Mouse (Mus musculus): ENCODE results near the gene Prx. TPM values are rescaled to one million over a fixed set of nuclear protein-coding genes. Genes with fewer than 3 reads are reported as not detected.

Prx gene
- polyA plus RNA-seq, 1 experiment: 1.7 TPM

DNA sequence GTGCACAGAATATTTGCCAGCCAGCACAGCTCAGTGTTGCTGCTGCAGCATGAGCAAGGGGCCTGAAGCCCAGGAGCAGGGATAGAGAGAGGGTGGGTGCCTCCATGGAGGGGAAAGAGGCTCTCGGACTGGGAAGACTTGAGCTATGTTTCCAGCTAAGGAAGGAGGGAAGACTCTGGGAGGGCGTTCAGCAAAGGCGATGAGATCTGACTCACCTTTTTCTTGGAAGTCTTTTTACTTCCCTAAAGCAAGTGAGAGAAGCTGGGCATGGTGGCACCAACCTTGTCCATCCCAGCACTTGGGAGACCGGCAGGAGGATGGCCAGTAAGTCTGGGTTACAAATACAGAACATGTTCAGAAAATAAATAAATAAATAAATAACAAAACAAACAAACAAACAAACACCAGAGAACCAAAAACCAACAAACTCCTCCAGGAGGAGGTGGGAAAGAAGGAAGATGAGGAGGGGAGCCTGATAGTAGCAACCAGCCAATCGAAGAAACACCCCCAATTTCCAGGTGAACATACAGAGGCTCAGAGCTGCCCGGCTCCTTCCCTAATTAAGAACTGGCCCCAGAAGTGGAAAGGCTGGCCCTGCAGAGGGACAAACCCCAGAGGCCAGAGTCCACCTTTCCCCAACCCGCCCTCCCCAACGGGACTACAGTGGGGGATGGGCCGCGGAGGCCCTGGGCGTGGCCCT is 18.0 kb upstream of the Prx start:
- peaks cover 44% of the 10 kb centered on the region for H3K36me3 ChIP-seq (replicated peaks; ENCODE audit: low read length)
- H3K9me3 ChIP-seq: no peaks in the 10 kb centered on the region
- TF ChIP-seq FLI1 (IDR thresholded peaks at IDR 0.05; ENCODE audit: low read length): no peak
- TF ChIP-seq GATA1 (IDR thresholded peaks at IDR 0.05; ENCODE audit: borderline replicate concordance, low read length): no peak
- peak overlapping the region; percentile 90 for H3K4me3 ChIP-seq (replicated peaks)
- H3K27me3 ChIP-seq (replicated peaks): no peaks in the 10 kb centered on the region
- H3K4me1 ChIP-seq: peaks cover 92% of the 10 kb centered on the region

DNA sequence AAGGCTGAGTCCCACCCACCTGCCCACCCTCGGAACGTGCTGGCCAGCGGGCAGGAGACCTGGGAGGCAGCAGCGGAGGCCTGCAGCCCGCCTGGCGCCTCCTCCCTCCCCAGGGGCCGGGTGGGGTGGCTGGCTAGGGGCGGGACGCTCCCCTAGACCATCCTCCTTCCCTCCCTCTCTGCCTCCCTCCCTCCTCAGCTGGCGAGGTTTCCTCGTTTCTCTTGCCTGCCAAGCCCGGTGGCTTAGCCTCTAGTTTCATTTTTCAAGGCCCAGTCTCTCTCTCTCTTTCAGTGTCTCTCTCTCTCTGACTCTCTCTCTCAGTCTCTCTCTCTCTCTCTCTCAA is 17.5 kb upstream of the Prx start:
- peak overlapping the region; percentile 90 for H3K4me3 ChIP-seq (replicated peaks)
- no peaks in the 10 kb centered on the region for H3K9me3 ChIP-seq
- TF ChIP-seq GATA1 (IDR thresholded peaks at IDR 0.05; ENCODE audit: borderline replicate concordance, low read length) (no peak), FLI1 (IDR thresholded peaks at IDR 0.05; ENCODE audit: low read length) (no peak)
- H3K4me1 ChIP-seq: peaks cover 87% of the 10 kb centered on the region
- no peaks in the 10 kb centered on the region for H3K27me3 ChIP-seq (replicated peaks)
- H3K36me3 ChIP-seq (replicated peaks; ENCODE audit: low read length): peaks cover 39% of the 10 kb centered on the region

GRCm38 (mm10) chr7:27483860-27484259 is 15.3 kb upstream of the Prx start:
- no peak for TF ChIP-seq FLI1 (IDR thresholded peaks at IDR 0.05; ENCODE audit: low read length)
- TF ChIP-seq GATA1 (IDR thresholded peaks at IDR 0.05; ENCODE audit: borderline replicate concordance, low read length): no peak
- Histone ChIP-seq H3K4me1 (peaks cover 76% of the 10 kb centered on the region), H3K9me3 (no peaks in the 10 kb centered on the region), H3K36me3 (replicated peaks; ENCODE audit: low read length) (peaks cover 23% of the 10 kb centered on the region), H3K4me3 (replicated peaks) (peak overlapping the region; percentile 47), H3K27me3 (replicated peaks) (no peaks in the 10 kb centered on the region)

- Histone ChIP-seq H3K9me3 (no peaks in the 10 kb centered on the region), H3K4me3 (replicated peaks) (peak overlapping the region; percentile 95), H3K27me3 (replicated peaks) (no peaks in the 10 kb centered on the region), H3K36me3 (replicated peaks; ENCODE audit: low read length) (peaks cover 22% of the 10 kb centered on the region), H3K4me1 (peaks cover 70% of the 10 kb centered on the region)
- no peak for TF ChIP-seq FLI1 (IDR thresholded peaks at IDR 0.05; ENCODE audit: low read length)
- no peak for TF ChIP-seq GATA1 (IDR thresholded peaks at IDR 0.05; ENCODE audit: borderline replicate concordance, low read length)
These were observed 12.9 kb upstream of the Prx start for GRCm38 (mm10) chr7:27486102-27486769.

GRCm38 (mm10) chr7:27486770-27487697 is 12.1 kb upstream of the Prx start, which contains the start of gene Sertad1:
Gene Sertad1 (plus strand): TSS chr7:27486910.
- no peaks in the 10 kb centered on the region for H3K9me3 ChIP-seq
- peaks cover 22% of the 10 kb centered on the region for H3K36me3 ChIP-seq (replicated peaks; ENCODE audit: low read length)
- H3K27me3 ChIP-seq (replicated peaks): no peaks in the 10 kb centered on the region
- TF ChIP-seq FLI1 (IDR thresholded peaks at IDR 0.05; ENCODE audit: low read length): no peak
- TF ChIP-seq GATA1 (IDR thresholded peaks at IDR 0.05; ENCODE audit: borderline replicate concordance, low read length): no peak
- peaks cover 73% of the 10 kb centered on the region for H3K4me1 ChIP-seq
- H3K4me3 ChIP-seq (replicated peaks): peak within 1 kb of the TSS; percentile 95

GRCm38 (mm10) chr7:27487740-27488268 is 11.3 kb upstream of the Prx start:
- H3K36me3 ChIP-seq (replicated peaks; ENCODE audit: low read length): peaks cover 22% of the 10 kb centered on the region
- H3K9me3 ChIP-seq: no peaks in the 10 kb centered on the region
- H3K4me3 ChIP-seq (replicated peaks): peak overlapping the region; percentile 95
- peaks cover 73% of the 10 kb centered on the region for H3K4me1 ChIP-seq
- TF ChIP-seq FLI1 (IDR thresholded peaks at IDR 0.05; ENCODE audit: low read length) (no peak), GATA1 (IDR thresholded peaks at IDR 0.05; ENCODE audit: borderline replicate concordance, low read length) (no peak)
- H3K27me3 ChIP-seq (replicated peaks): no peaks in the 10 kb centered on the region

- TF ChIP-seq FLI1 (IDR thresholded peaks at IDR 0.05; ENCODE audit: low read length) (no peak), GATA1 (IDR thresholded peaks at IDR 0.05; ENCODE audit: borderline replicate concordance, low read length) (no peak)
- no peaks in the 10 kb centered on the region for H3K27me3 ChIP-seq (replicated peaks)
- peaks cover 70% of the 10 kb centered on the region for H3K4me1 ChIP-seq
- peak overlapping the region; percentile 95 for H3K4me3 ChIP-seq (replicated peaks)
- H3K36me3 ChIP-seq (replicated peaks; ENCODE audit: low read length): peaks cover 22% of the 10 kb centered on the region
- no peaks in the 10 kb centered on the region for H3K9me3 ChIP-seq
These were observed 9.8 kb upstream of the Prx start for GRCm38 (mm10) chr7:27489270-27489869.

- Histone ChIP-seq H3K9me3 (no peaks in the 10 kb centered on the region), H3K36me3 (replicated peaks; ENCODE audit: low read length) (peaks cover 22% of the 10 kb centered on the region), H3K4me3 (replicated peaks) (peak overlapping the region; percentile 95), H3K4me1 (peaks cover 65% of the 10 kb centered on the region), H3K27me3 (replicated peaks) (no peaks in the 10 kb centered on the region)
- no peak for TF ChIP-seq FLI1 (IDR thresholded peaks at IDR 0.05; ENCODE audit: low read length)
- TF ChIP-seq GATA1 (IDR thresholded peaks at IDR 0.05; ENCODE audit: borderline replicate concordance, low read length): no peak
These were observed 8.9 kb upstream of the Prx start for GRCm38 (mm10) chr7:27490227-27490542.
